Mouse (Mus musculus) stomach, embryonic 16.5 days (tissue): ENCODE data around the gene Hoga1. TPM values are rescaled to one million over a fixed set of nuclear protein-coding genes. Genes with fewer than 3 reads are reported as not detected.

Experiments used
- ATAC-seq: fragments of 200-750 bp; cut with Nextera tagmentation; 2 replicates; pipeline ENCODE4 v1.8.0; 2017; ENCODE audit warnings: moderate number of reproducible peaks, moderate TSS enrichment; ENCODE audit not compliant: insufficient read depth, low FRiP score
- H3K27ac ChIP-seq: fragments of 300-500 bp; sonication (generic); 2 replicates; pipeline ENCODE4 v1.5.1; 2014; ENCODE audit warnings: low read length
- H3K27me3 ChIP-seq: fragments of 300-500 bp; sonication (generic); 2 replicates; pipeline ENCODE4 v1.6.1; 2014; ENCODE audit warnings: low read length, control low read depth, mixed read lengths; ENCODE audit not compliant: control insufficient read depth, insufficient read depth
- H3K36me3 ChIP-seq: fragments of 300-500 bp; sonication (generic); 2 replicates; pipeline ENCODE4 v1.6.1; 2014; ENCODE audit warnings: low read length; ENCODE audit not compliant: control insufficient read depth, insufficient read depth
- H3K4me1 ChIP-seq: fragments of 300-500 bp; sonication (generic); 2 replicates; pipeline ENCODE4 v1.6.1; 2014; ENCODE audit warnings: low read length, control low read depth, mixed read lengths; ENCODE audit not compliant: control insufficient read depth, insufficient read depth
- H3K4me2 ChIP-seq: fragments of 300-500 bp; sonication (generic); 2 replicates; pipeline ENCODE4 v1.6.1; 2014; ENCODE audit warnings: low read depth, low read length, mixed read lengths
- H3K4me3 ChIP-seq: fragments of 300-500 bp; sonication (generic); replicated peaks from 2 replicates; pipeline ENCODE4 v1.5.1; 2014; ENCODE audit warnings: mild to moderate bottlenecking, low read length
- H3K9ac ChIP-seq: fragments of 300-500 bp; sonication (generic); 2 replicates; pipeline ENCODE4 v1.6.1; 2014; ENCODE audit warnings: low read length
- H3K9me3 ChIP-seq: fragments of 300-500 bp; sonication (generic); replicated peaks from 2 replicates; pipeline ENCODE4 v1.6.1; 2016; ENCODE audit warnings: low read length, control low read depth; ENCODE audit not compliant: control insufficient read depth
- WGBS: fragments of 180-500 bp; shearing (Covaris S2); extraction: QIAGEN DNeasy Blood & Tissue Kit; methylation state at CpG from one replicate; pipeline ENCODE4 v1.1.7; 2014; 5-methylcytosine and 5-hydroxymethylcytosine counted together
- polyA plus RNA-seq: library from polyadenylated mRNA; unstranded; fragments of >200 nt; fragmentation: Nextera tagmentation; extraction: Ambion mirVana; gene quantifications from 2 replicates; pipeline ENCODE4 v1.2.1, GENCODE M21; 2015

Hoga1 gene
- polyA plus RNA-seq, 1 experiment from 2014 or later = 3.6 TPM

DNA sequence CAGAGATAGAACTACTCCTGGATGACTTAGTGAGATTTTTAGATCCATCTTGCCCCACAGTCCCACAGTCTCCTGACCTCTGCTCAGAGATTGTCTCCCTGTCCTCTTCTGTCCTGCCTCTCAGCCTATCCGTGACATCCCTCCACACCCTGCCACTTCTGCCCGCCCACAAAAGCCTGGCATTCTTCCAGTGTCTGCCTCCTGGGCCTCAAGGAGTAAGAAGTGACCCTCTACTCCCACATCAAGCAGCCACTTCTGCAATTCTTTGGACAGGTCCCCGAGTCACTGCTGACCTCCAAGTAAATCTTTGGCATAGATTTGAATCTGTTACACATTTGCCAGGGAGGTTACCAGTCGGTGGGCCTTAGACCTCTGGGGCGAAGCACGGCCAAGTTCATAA, 8.8 kb downstream of the Hoga1 start:
- 73% methylated on average over 6 of the region's 6 CpGs for WGBS
- H3K27ac ChIP-seq = no peak overlapping the region
- ATAC-seq = no peak

DNA sequence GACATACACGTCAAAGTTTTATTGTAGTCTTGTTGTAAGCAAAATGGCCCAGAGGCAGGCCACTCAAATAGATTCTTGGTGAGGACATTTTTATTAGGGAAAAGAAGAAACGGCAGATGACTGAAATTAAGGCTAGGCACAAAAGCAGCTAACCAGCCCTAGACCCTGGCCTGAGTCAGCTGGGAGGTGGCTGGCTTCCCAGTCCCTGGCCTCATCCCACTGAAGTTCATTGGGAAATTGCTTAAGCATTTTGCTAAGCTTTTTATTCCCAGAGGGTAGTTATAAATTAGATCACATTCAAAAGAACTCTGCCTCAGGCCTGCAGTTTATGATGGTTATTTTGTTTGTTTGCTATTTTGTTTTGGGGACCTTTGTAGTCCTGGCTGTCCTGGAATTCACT, 10.5 kb downstream of the Hoga1 start:
- WGBS = 84% methylated on average over 2 of the region's 2 CpGs
- no peak overlapping the region for H3K4me3 ChIP-seq
- H3K4me1 ChIP-seq = no peaks in the 10 kb centered on the region
- no peak overlapping the region for H3K27ac ChIP-seq
- H3K27me3 ChIP-seq = no peaks in the 10 kb centered on the region
- H3K9ac ChIP-seq = no peak overlapping the region
- ATAC-seq = no peak
- no peaks in the 10 kb centered on the region for H3K36me3 ChIP-seq
- no peaks in the 10 kb centered on the region for H3K9me3 ChIP-seq
- H3K4me2 ChIP-seq = no peak overlapping the region

More for the DNA sequence above, 8.8 kb downstream of the Hoga1 start:
- Histone ChIP-seq H3K9ac (no peak overlapping the region), H3K4me2 (no peak overlapping the region), H3K9me3 (no peaks in the 10 kb centered on the region), H3K27me3 (no peaks in the 10 kb centered on the region), H3K4me1 (no peaks in the 10 kb centered on the region), H3K36me3 (no peaks in the 10 kb centered on the region), H3K4me3 (no peak overlapping the region)

DNA sequence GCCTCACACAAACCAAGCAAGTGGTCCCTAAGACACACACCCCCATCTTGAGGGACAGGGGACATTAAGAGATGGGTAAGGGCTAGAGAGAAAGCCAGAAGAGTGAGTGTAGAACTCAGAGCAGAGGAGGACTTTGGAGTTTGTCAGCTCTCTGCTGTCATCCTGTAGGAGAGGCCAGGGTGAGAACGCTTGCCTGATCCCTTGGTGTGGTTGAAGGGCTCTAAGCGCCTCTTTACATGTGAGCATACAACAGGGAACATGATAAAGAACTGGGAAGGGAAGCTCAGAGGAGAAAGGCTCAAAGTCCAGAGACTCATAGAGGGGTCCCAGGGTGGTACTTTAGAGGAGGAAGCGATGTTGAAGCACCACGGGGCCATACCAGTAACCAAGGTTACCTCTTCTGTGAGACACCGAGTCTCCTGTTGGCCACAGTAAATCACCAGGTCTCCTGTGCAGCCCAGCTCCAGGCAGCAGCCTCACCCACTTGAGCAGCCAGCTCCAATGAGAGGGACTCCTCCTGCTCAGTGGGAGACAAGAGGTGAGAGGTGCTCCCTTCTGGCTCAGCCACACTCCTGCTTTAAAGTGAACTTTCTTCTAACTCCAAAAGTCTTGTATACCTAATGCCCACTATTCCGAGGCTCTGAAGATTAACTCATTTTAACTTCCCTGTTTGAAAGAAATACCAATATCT, 11.5 kb downstream of the Hoga1 start:
- ATAC-seq = no peak
- no peaks in the 10 kb centered on the region for H3K9me3 ChIP-seq
- H3K27me3 ChIP-seq = no peaks in the 10 kb centered on the region
- WGBS = 68% methylated on average over 6 of the region's 6 CpGs
- no peak overlapping the region for H3K9ac ChIP-seq
- H3K4me3 ChIP-seq = no peak overlapping the region
- H3K36me3 ChIP-seq = no peaks in the 10 kb centered on the region
- H3K27ac ChIP-seq = no peak overlapping the region
- no peaks in the 10 kb centered on the region for H3K4me1 ChIP-seq
- H3K4me2 ChIP-seq = no peak overlapping the region

DNA sequence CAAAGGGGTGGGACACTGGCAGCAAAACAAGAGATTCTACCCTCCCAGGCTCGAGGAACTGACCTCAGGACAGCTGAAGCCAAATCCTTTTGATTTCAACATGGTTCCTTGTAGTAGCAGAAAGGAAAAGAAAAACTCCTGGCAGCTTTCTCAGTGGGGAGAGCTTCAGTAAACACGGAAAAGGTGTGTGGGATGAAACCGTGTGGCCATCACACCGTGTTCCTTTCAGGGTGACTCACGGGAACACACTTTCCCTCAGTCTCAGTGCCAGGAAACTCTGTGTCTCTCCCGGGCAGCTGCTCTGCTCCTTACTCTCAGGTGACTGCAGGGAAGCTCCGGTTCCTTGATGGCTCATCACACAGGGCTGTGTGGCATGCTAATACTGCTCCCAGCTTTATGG, 13.0 kb downstream of the Hoga1 start:
- Histone ChIP-seq H3K9ac (no peak overlapping the region), H3K4me2 (no peak overlapping the region), H3K9me3 (no peaks in the 10 kb centered on the region), H3K36me3 (no peaks in the 10 kb centered on the region), H3K4me3 (no peak overlapping the region), H3K4me1 (no peaks in the 10 kb centered on the region), H3K27me3 (no peaks in the 10 kb centered on the region), H3K27ac (no peak overlapping the region)
- WGBS = 62% methylated on average over 7 of the region's 7 CpGs
- no peak for ATAC-seq

DNA sequence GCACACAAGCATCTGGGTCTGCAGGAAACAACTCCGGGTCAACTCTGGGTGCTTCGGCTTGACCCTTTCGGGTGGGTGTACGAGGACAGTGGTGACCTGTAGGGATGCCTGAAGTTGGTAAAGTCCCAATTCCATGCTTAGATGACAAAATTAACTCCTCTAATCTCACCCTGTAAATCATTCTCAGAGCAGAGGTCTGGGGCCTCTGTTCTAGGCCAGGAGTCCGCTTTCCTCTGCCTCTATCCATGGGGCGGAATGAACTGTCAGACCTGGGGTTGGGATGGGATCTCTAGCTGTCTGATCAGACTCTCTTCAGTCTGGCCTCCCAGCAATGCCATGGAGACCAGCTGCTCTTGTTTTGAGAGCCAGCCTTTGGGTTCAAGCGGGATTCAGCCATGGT, 16.0 kb downstream of the Hoga1 start:
- H3K9ac ChIP-seq = no peak overlapping the region
- no peaks in the 10 kb centered on the region for H3K9me3 ChIP-seq
- no peak overlapping the region for H3K4me2 ChIP-seq
- no peaks in the 10 kb centered on the region for H3K36me3 ChIP-seq
- no peak overlapping the region for H3K4me3 ChIP-seq
- no peaks in the 10 kb centered on the region for H3K4me1 ChIP-seq
- 89% methylated on average over 7 of the region's 7 CpGs for WGBS
- H3K27me3 ChIP-seq = no peaks in the 10 kb centered on the region
- no peak overlapping the region for H3K27ac ChIP-seq
- ATAC-seq = no peak

DNA sequence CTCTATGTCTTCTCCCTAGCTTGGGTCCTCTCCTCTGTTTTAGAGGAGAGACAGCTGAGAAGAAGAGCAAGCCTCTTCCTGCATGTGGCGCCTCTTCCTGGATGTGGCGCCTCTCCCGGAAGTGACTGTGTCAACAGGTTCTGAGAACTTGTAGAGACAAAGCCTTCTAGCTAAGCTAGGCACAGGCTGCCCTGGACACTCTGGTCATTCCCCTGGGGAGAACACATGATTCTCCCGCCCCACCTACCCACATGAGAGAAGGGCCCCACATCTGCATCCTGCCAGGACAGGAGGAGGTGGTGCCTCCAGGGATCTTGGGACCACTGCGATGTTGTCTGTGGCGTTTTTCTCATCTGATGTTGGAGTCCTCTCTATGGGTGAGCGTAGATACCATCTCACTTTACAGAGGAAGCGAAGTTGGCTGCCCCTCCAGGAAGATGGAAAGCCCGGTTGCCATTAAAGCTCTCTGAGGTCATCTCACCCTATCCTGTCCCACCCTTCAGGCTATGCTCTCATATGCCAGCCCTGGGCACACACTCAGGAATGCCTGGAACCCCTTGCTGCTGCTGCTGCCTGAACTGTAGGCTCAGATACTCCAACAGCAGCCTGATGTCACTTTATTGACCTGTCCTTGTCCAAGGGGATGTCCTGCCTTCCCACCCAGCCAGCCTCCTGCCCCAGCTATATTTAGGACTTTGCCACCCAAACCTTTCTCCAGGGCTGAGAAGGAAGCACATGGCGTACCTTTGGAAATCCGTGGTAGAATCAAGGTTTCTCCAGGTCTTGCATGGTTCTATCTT, 23.2 kb downstream of the Hoga1 start:
- Histone ChIP-seq H3K36me3 (no peaks in the 10 kb centered on the region), H3K9me3 (no peaks in the 10 kb centered on the region), H3K9ac (no peak overlapping the region), H3K4me3 (no peak overlapping the region), H3K4me1 (no peaks in the 10 kb centered on the region), H3K27me3 (no peaks in the 10 kb centered on the region), H3K27ac (no peak overlapping the region), H3K4me2 (no peak overlapping the region)
- WGBS = 77% methylated on average over 11 of the region's 11 CpGs
- ATAC-seq = no peak

DNA sequence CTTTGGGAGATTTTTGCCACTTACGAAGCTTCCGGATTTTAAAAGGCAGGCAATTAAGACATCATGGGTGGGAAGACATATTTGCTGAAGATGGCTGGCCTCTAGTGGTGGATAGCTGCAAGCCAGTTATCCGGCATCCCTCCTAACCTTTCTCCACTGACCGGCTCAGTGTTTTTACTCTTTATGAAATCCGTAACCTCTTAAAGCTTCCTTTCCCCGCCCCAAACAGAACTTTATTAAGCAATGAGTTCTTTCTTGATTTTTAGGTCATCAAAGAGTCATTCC, 23.8 kb downstream of the Hoga1 start:
- H3K36me3 ChIP-seq = no peaks in the 10 kb centered on the region
- no peaks in the 10 kb centered on the region for H3K4me1 ChIP-seq
- no peak overlapping the region for H3K9ac ChIP-seq
- H3K4me2 ChIP-seq = no peak overlapping the region
- no peak for ATAC-seq
- no peaks in the 10 kb centered on the region for H3K9me3 ChIP-seq
- 49% methylated on average over 6 of the region's 6 CpGs for WGBS
- H3K4me3 ChIP-seq = no peak overlapping the region
- H3K27me3 ChIP-seq = no peaks in the 10 kb centered on the region
- no peak overlapping the region for H3K27ac ChIP-seq

DNA sequence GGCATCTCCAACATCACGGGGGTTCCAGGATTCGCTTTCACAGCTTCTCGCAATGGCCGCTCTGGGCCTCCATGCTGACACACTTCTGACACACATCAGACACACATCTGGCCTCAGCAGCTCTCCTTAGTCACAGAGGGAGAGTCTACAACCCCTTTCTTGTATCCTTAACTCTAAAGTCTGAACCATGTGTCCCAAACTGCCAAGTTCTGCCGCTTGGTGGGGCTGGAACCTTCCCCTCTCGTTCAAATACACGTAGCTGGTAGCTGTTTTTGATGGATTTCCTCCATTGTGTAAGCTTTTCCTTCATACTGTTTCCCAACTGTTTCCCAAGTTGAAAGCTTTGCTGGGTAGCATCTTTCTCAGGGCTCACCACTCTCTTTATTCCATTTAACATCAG, 25.8 kb downstream of the Hoga1 start:
- H3K4me2 ChIP-seq = no peak overlapping the region
- no peaks in the 10 kb centered on the region for H3K9me3 ChIP-seq
- H3K27me3 ChIP-seq = no peaks in the 10 kb centered on the region
- H3K9ac ChIP-seq = no peak overlapping the region
- no peaks in the 10 kb centered on the region for H3K4me1 ChIP-seq
- WGBS = 74% methylated on average over 7 of the region's 7 CpGs
- ATAC-seq = no peak
- no peak overlapping the region for H3K4me3 ChIP-seq
- no peaks in the 10 kb centered on the region for H3K36me3 ChIP-seq
- no peak overlapping the region for H3K27ac ChIP-seq

DNA sequence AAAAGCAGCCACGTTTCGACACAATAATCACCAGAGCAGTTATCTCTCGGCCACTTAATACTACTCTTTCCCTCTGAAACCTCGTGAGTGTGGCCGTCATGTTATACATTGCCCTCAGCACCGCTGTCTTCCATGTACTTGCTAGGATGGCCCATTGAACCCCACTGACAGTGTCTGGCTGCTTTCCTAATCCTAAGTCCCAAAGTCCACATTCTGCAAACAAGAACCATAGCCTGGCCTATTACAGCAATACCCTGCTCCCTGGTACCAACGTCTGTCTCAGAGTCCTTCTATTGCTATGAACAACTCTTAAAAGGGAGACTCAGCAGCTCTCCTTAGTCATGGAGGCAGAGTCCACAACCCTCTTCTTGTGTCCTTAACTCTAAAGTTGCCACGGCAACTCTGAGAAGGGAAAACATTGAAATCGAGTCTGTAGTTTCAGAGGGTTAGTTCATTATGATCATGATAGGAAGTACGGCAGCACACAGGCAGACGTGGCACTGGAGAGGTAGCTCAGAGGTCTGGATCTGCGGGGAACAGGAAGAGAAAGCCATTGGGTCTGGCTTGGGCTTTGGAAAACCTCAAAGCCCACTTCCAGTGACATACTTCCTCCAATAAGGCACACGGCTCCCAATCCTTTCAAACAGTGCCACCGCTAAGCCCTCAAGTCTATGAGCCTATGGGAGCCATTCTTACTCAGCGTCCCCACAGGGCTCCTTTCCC, 26.6 kb downstream of the Hoga1 start:
- no peak overlapping the region for H3K4me3 ChIP-seq
- H3K36me3 ChIP-seq = no peaks in the 10 kb centered on the region
- no peak overlapping the region for H3K27ac ChIP-seq
- H3K9me3 ChIP-seq = no peaks in the 10 kb centered on the region
- WGBS = 75% methylated on average over 15 of the region's 15 CpGs
- no peaks in the 10 kb centered on the region for H3K4me1 ChIP-seq
- no peak overlapping the region for H3K9ac ChIP-seq
- peak; percentile 50; the same call in 1 of the 2 replicates for ATAC-seq
- H3K27me3 ChIP-seq = no peaks in the 10 kb centered on the region
- H3K4me2 ChIP-seq = no peak overlapping the region
